Mouse (Mus musculus): Measurements from ENCODE around the gene Krt80. TPM values are rescaled to one million over a fixed set of nuclear protein-coding genes. Genes with fewer than 3 reads are reported as not detected.

Krt80 gene
- polyA plus RNA-seq, 1 experiment from 2014 or later, result 0.08 TPM

- H3K27ac ChIP-seq (ENCODE audit: low read depth, low read length), result no peak overlapping the region
- ATAC-seq (ENCODE audit: low read depth), result no peak
- H3K4me3 ChIP-seq (ENCODE audit: low read depth, low read length), result no peak overlapping the region
- H3K4me1 ChIP-seq (ENCODE audit: control insufficient read depth, insufficient read depth, low read length), result no peaks in the 10 kb centered on the region
- H3K9me3 ChIP-seq (ENCODE audit: control insufficient read depth, low read length), result no peaks in the 10 kb centered on the region
- no peak overlapping the region for H3K4me2 ChIP-seq (ENCODE audit: low read depth, low read length)
- no peaks in the 10 kb centered on the region for H3K27me3 ChIP-seq (ENCODE audit: control insufficient read depth, insufficient read depth, low read length)
- H3K9ac ChIP-seq (replicated peaks; ENCODE audit: low read depth, low read length), result no peak overlapping the region
- WGBS, result 51% methylated on average over 5 of the region's 5 CpGs
- no peaks in the 10 kb centered on the region for H3K36me3 ChIP-seq (ENCODE audit: control insufficient read depth, insufficient read depth, low read length)
These were observed 60.5 kb downstream of the Krt80 start for GRCm38 (mm10) chr15:101309493-101309892.

GRCm38 (mm10) chr15:101308440-101309348 lies 61.3 kb downstream of the Krt80 start:
- no peaks in the 10 kb centered on the region for H3K27me3 ChIP-seq (ENCODE audit: control insufficient read depth, insufficient read depth, low read length)
- ATAC-seq (ENCODE audit: low read depth), result no peak
- no peaks in the 10 kb centered on the region for H3K4me1 ChIP-seq (ENCODE audit: control insufficient read depth, insufficient read depth, low read length)
- no peaks in the 10 kb centered on the region for H3K9me3 ChIP-seq (ENCODE audit: control insufficient read depth, low read length)
- WGBS, result 66% methylated on average over 13 of the region's 13 CpGs
- H3K4me3 ChIP-seq (ENCODE audit: low read depth, low read length), result no peak overlapping the region
- no peak overlapping the region for H3K27ac ChIP-seq (ENCODE audit: low read depth, low read length)
- H3K4me2 ChIP-seq (ENCODE audit: low read depth, low read length), result no peak overlapping the region
- H3K36me3 ChIP-seq (ENCODE audit: control insufficient read depth, insufficient read depth, low read length), result no peaks in the 10 kb centered on the region
- H3K9ac ChIP-seq (replicated peaks; ENCODE audit: low read depth, low read length), result no peak overlapping the region

GRCm38 (mm10) chr15:101306459-101306858 lies 63.5 kb downstream of the Krt80 start:
- no peak overlapping the region for H3K9ac ChIP-seq (replicated peaks; ENCODE audit: low read depth, low read length)
- WGBS, result 95% methylated on average over 4 of the region's 4 CpGs

GRCm38 (mm10) chr15:101303830-101304229 lies 66.1 kb downstream of the Krt80 start:
- Histone ChIP-seq H3K4me3 (ENCODE audit: low read depth, low read length) (no peak overlapping the region), H3K27ac (ENCODE audit: low read depth, low read length) (no peak overlapping the region), H3K9me3 (ENCODE audit: control insufficient read depth, low read length) (no peaks in the 10 kb centered on the region), H3K4me2 (ENCODE audit: low read depth, low read length) (no peak overlapping the region), H3K27me3 (ENCODE audit: control insufficient read depth, insufficient read depth, low read length) (no peaks in the 10 kb centered on the region), H3K9ac (replicated peaks; ENCODE audit: low read depth, low read length) (no peak overlapping the region), H3K4me1 (ENCODE audit: control insufficient read depth, insufficient read depth, low read length) (no peaks in the 10 kb centered on the region), H3K36me3 (ENCODE audit: control insufficient read depth, insufficient read depth, low read length) (no peaks in the 10 kb centered on the region)
- no peak for ATAC-seq (ENCODE audit: low read depth)
- WGBS, result 78% methylated on average over 4 of the region's 4 CpGs

More at GRCm38 (mm10) chr15:101306459-101306858, 63.5 kb downstream of the Krt80 start:
- Histone ChIP-seq H3K4me1 (ENCODE audit: control insufficient read depth, insufficient read depth, low read length) (no peaks in the 10 kb centered on the region), H3K9me3 (ENCODE audit: control insufficient read depth, low read length) (no peaks in the 10 kb centered on the region), H3K36me3 (ENCODE audit: control insufficient read depth, insufficient read depth, low read length) (no peaks in the 10 kb centered on the region), H3K27me3 (ENCODE audit: control insufficient read depth, insufficient read depth, low read length) (no peaks in the 10 kb centered on the region), H3K4me2 (ENCODE audit: low read depth, low read length) (no peak overlapping the region), H3K27ac (ENCODE audit: low read depth, low read length) (no peak overlapping the region), H3K4me3 (ENCODE audit: low read depth, low read length) (no peak overlapping the region)
- no peak for ATAC-seq (ENCODE audit: low read depth)

- no peak for ATAC-seq (ENCODE audit: low read depth)
- Histone ChIP-seq H3K4me2 (ENCODE audit: low read depth, low read length) (no peak overlapping the region), H3K9me3 (ENCODE audit: control insufficient read depth, low read length) (no peaks in the 10 kb centered on the region), H3K27ac (ENCODE audit: low read depth, low read length) (no peak overlapping the region), H3K9ac (replicated peaks; ENCODE audit: low read depth, low read length) (no peak overlapping the region), H3K4me3 (ENCODE audit: low read depth, low read length) (no peak overlapping the region), H3K27me3 (ENCODE audit: control insufficient read depth, insufficient read depth, low read length) (no peaks in the 10 kb centered on the region), H3K36me3 (ENCODE audit: control insufficient read depth, insufficient read depth, low read length) (no peaks in the 10 kb centered on the region), H3K4me1 (ENCODE audit: control insufficient read depth, insufficient read depth, low read length) (no peaks in the 10 kb centered on the region)
- WGBS, result 82% methylated on average over 3 of the region's 3 CpGs
These were observed 67.8 kb downstream of the Krt80 start for GRCm38 (mm10) chr15:101302201-101302600.

- 73% methylated on average over 6 of the region's 6 CpGs for WGBS
These were observed 69.8 kb downstream of the Krt80 start for GRCm38 (mm10) chr15:101300128-101300527.

GRCm38 (mm10) chr15:101299480-101299960 lies 70.4 kb downstream of the Krt80 start:
- Histone ChIP-seq H3K4me3 (ENCODE audit: low read depth, low read length) (no peak overlapping the region), H3K9me3 (ENCODE audit: control insufficient read depth, low read length) (no peaks in the 10 kb centered on the region), H3K27ac (ENCODE audit: low read depth, low read length) (no peak overlapping the region), H3K4me2 (ENCODE audit: low read depth, low read length) (no peak overlapping the region), H3K36me3 (ENCODE audit: control insufficient read depth, insufficient read depth, low read length) (no peaks in the 10 kb centered on the region), H3K27me3 (ENCODE audit: control insufficient read depth, insufficient read depth, low read length) (no peaks in the 10 kb centered on the region), H3K4me1 (ENCODE audit: control insufficient read depth, insufficient read depth, low read length) (no peaks in the 10 kb centered on the region), H3K9ac (replicated peaks; ENCODE audit: low read depth, low read length) (no peak overlapping the region)
- 83% methylated on average over 14 of the region's 14 CpGs for WGBS
- ATAC-seq (ENCODE audit: low read depth), result no peak

More at GRCm38 (mm10) chr15:101300128-101300527, 69.8 kb downstream of the Krt80 start:
- H3K4me1 ChIP-seq (ENCODE audit: control insufficient read depth, insufficient read depth, low read length), result no peaks in the 10 kb centered on the region
- ATAC-seq (ENCODE audit: low read depth), result no peak
- no peak overlapping the region for H3K9ac ChIP-seq (replicated peaks; ENCODE audit: low read depth, low read length)
- no peak overlapping the region for H3K27ac ChIP-seq (ENCODE audit: low read depth, low read length)
- H3K4me2 ChIP-seq (ENCODE audit: low read depth, low read length), result no peak overlapping the region
- H3K9me3 ChIP-seq (ENCODE audit: control insufficient read depth, low read length), result no peaks in the 10 kb centered on the region
- H3K36me3 ChIP-seq (ENCODE audit: control insufficient read depth, insufficient read depth, low read length), result no peaks in the 10 kb centered on the region
- no peak overlapping the region for H3K4me3 ChIP-seq (ENCODE audit: low read depth, low read length)
- no peaks in the 10 kb centered on the region for H3K27me3 ChIP-seq (ENCODE audit: control insufficient read depth, insufficient read depth, low read length)

- H3K36me3 ChIP-seq (ENCODE audit: control insufficient read depth, insufficient read depth, low read length), result no peaks in the 10 kb centered on the region
- no peaks in the 10 kb centered on the region for H3K4me1 ChIP-seq (ENCODE audit: control insufficient read depth, insufficient read depth, low read length)
- no peaks in the 10 kb centered on the region for H3K9me3 ChIP-seq (ENCODE audit: control insufficient read depth, low read length)
- 15% methylated on average over 6 of the region's 7 CpGs for WGBS
- ATAC-seq (ENCODE audit: low read depth), result no peak
- H3K27me3 ChIP-seq (ENCODE audit: control insufficient read depth, insufficient read depth, low read length), result no peaks in the 10 kb centered on the region
- H3K9ac ChIP-seq (replicated peaks; ENCODE audit: low read depth, low read length), result no peak overlapping the region
- no peak overlapping the region for H3K4me3 ChIP-seq (ENCODE audit: low read depth, low read length)
- H3K27ac ChIP-seq (ENCODE audit: low read depth, low read length), result no peak overlapping the region
- H3K4me2 ChIP-seq (ENCODE audit: low read depth, low read length), result no peak overlapping the region
These were observed 71.4 kb downstream of the Krt80 start for GRCm38 (mm10) chr15:101298550-101298949.

- no peaks in the 10 kb centered on the region for H3K9me3 ChIP-seq (ENCODE audit: control insufficient read depth, low read length)
- H3K4me1 ChIP-seq (ENCODE audit: control insufficient read depth, insufficient read depth, low read length), result no peaks in the 10 kb centered on the region
- no peaks in the 10 kb centered on the region for H3K36me3 ChIP-seq (ENCODE audit: control insufficient read depth, insufficient read depth, low read length)
- H3K27ac ChIP-seq (ENCODE audit: low read depth, low read length), result no peak overlapping the region
- no peak overlapping the region for H3K4me2 ChIP-seq (ENCODE audit: low read depth, low read length)
- no peaks in the 10 kb centered on the region for H3K27me3 ChIP-seq (ENCODE audit: control insufficient read depth, insufficient read depth, low read length)
- H3K4me3 ChIP-seq (ENCODE audit: low read depth, low read length), result no peak overlapping the region
- ATAC-seq (ENCODE audit: low read depth), result no peak
- H3K9ac ChIP-seq (replicated peaks; ENCODE audit: low read depth, low read length), result no peak overlapping the region
- 36% methylated on average over 7 of the region's 7 CpGs for WGBS
These were observed 72.0 kb downstream of the Krt80 start for GRCm38 (mm10) chr15:101297988-101298387.

Measured in neural tube, embryonic 14.5 days (tissue).